Comparison of ENCODE assay signal across 9 mouse cellular contexts in genomic region chr15:79747998-79748397, GRCm38 (mm10). TPM values are rescaled to one million over a fixed set of nuclear protein-coding genes. Genes with fewer than 3 reads are reported as not detected.
DNase-seq lines count a peak whose midpoint lies in the region; ATAC-seq and TF ChIP-seq lines count a peak whose summit lies in the region.
"Had no signal": no experiment of that assay in that cellular context is flagged by ENCODE, and none has a peak within 500 bp of the region (broad histone marks: within the 10 kb centered on the region; RNA-seq: fewer than 3 reads in every experiment).

No protein-coding gene starts in this region.

- H3K9me3 ChIP-seq in midbrain, embryonic 10.5 days (replicated peaks): no peaks in the 10 kb centered on the region
- no peaks in the 10 kb centered on the region for H3K9me3 ChIP-seq in midbrain, embryonic 15.5 days
- no peaks in the 10 kb centered on the region for H3K9me3 ChIP-seq in hindbrain, postnatal 0 days (ENCODE audit: low read length)
- H3K9me3 ChIP-seq: heart, embryonic 13.5 days had no signal

- H3K4me2 ChIP-seq in midbrain, embryonic 15.5 days: no peak overlapping the region
- H3K4me2 ChIP-seq in hindbrain, postnatal 0 days (ENCODE audit: low read depth, low read length): no peak overlapping the region
- H3K4me2 ChIP-seq: heart, embryonic 13.5 days had no signal

- no peak overlapping the region for H3K4me3 ChIP-seq in midbrain, embryonic 10.5 days
- no peak overlapping the region for H3K4me3 ChIP-seq in midbrain, embryonic 15.5 days
- H3K4me3 ChIP-seq in hindbrain, postnatal 0 days (ENCODE audit: low read length): no peak overlapping the region
- H3K4me3 ChIP-seq: heart, embryonic 13.5 days had no signal

- peaks cover 3% of the 10 kb centered on the region for H3K4me1 ChIP-seq in midbrain, embryonic 10.5 days
- 0 out of 2 replicates have a peak, but pooled peaks cover 4% of the 10 kb centered on the region for H3K4me1 ChIP-seq in midbrain, embryonic 15.5 days
- H3K4me1 ChIP-seq in hindbrain, postnatal 0 days (ENCODE audit: insufficient read depth, low read length): no peaks in the 10 kb centered on the region

- ATAC-seq in midbrain, embryonic 15.5 days (replicated peaks): no peak
- peak; percentile 64; the same call in 1 of the 2 replicates for ATAC-seq in hindbrain, postnatal 0 days

- H3K27me3 ChIP-seq in midbrain, embryonic 10.5 days (ENCODE audit: low read depth, poor library complexity, severe bottlenecking): no peaks in the 10 kb centered on the region
- H3K27me3 ChIP-seq in midbrain, embryonic 15.5 days (replicated peaks): no peaks in the 10 kb centered on the region
- H3K27me3 ChIP-seq in hindbrain, postnatal 0 days (ENCODE audit: insufficient read depth, low read length): no peaks in the 10 kb centered on the region
- H3K27me3 ChIP-seq: heart, embryonic 13.5 days had no signal

- H3K27ac ChIP-seq in midbrain, embryonic 10.5 days (replicated peaks): no peak overlapping the region
- no peak overlapping the region for H3K27ac ChIP-seq in midbrain, embryonic 15.5 days
- H3K27ac ChIP-seq in hindbrain, postnatal 0 days: no peak overlapping the region
- H3K27ac ChIP-seq: heart, embryonic 13.5 days had no signal

- TF ChIP-seq CTCF in hindbrain, postnatal 0 days (IDR thresholded peaks at IDR 0.05; ENCODE audit: low read depth): peak; percentile 81

- WGBS in midbrain, embryonic 10.5 days: 43% methylated on average over 11 of the region's 11 CpGs
- 58% methylated on average over 11 of the region's 11 CpGs for WGBS in midbrain, embryonic 15.5 days
- 65% methylated on average over 11 of the region's 11 CpGs for WGBS in hindbrain, postnatal 0 days

- H3K9ac ChIP-seq in midbrain, embryonic 15.5 days: no peak overlapping the region
- H3K9ac ChIP-seq in hindbrain, postnatal 0 days (replicated peaks; ENCODE audit: low read length): no peak overlapping the region
- H3K9ac ChIP-seq: heart, embryonic 13.5 days had no signal

- DNase-seq in cerebellum, postnatal 10 days: peak; percentile 62 to 70
- no peak for DNase-seq in cerebellum, adult 18-20 months
- peak; percentile 38 for DNase-seq in midbrain, embryonic 10.5 days (ENCODE audit: low spot score)
- DNase-seq in hindbrain, postnatal 0 days (ENCODE audit: low spot score): peak; percentile 67
- DNase-seq in retina, postnatal 7 days (ENCODE audit: low read depth, low spot score): peak; percentile 65
- no peak for DNase-seq in right cerebral cortex, adult 18-20 months
- DNase-seq in right cerebral cortex, postnatal 14 days: no peak

- H3K36me3 ChIP-seq in midbrain, embryonic 10.5 days: no peaks in the 10 kb centered on the region; the same call in 1 of the 2 replicates
- H3K36me3 ChIP-seq in midbrain, embryonic 15.5 days (replicated peaks): no peaks in the 10 kb centered on the region
- H3K36me3 ChIP-seq in hindbrain, postnatal 0 days (ENCODE audit: insufficient read depth, low read length): no peaks in the 10 kb centered on the region

RNA-seq across cellular contexts. Expression of gene Sun2, which starts 5.7 kb away (rescaled TPM):
- polyA plus RNA-seq in midbrain, embryonic 10.5 days (2016; fragmentation: Nextera tagmentation; extraction: Ambion mirVana): 2.2 and 3.9 TPM in 2 replicates
- 7.6 and 9.3 TPM in 2 replicates for polyA plus RNA-seq in midbrain, embryonic 15.5 days (2015; fragmentation: Nextera tagmentation; extraction: Ambion mirVana)
- total RNA-seq in hindbrain, postnatal 0 days (2014; rRNA removed): 43.6 and 45.4 TPM in 2 replicates
- 4.5 and 5.5 TPM in 2 replicates for polyA plus RNA-seq in hindbrain, postnatal 0 days (2015; fragmentation: Nextera tagmentation; extraction: Ambion mirVana)

RNA-seq across cellular contexts. Expression of gene Dnal4, which starts 29.7 kb away (rescaled TPM):
- 63.9 and 81.5 TPM in 2 replicates for polyA plus RNA-seq in midbrain, embryonic 10.5 days (2016; fragmentation: Nextera tagmentation; extraction: Ambion mirVana)
- 80.6 and 81.1 TPM in 2 replicates for polyA plus RNA-seq in midbrain, embryonic 15.5 days (2015; fragmentation: Nextera tagmentation; extraction: Ambion mirVana)
- total RNA-seq in hindbrain, postnatal 0 days (2014; rRNA removed): 42.7 and 50.3 TPM in 2 replicates
- polyA plus RNA-seq in hindbrain, postnatal 0 days (2015; fragmentation: Nextera tagmentation; extraction: Ambion mirVana): 54.0 and 56.7 TPM in 2 replicates

RNA-seq across cellular contexts. Expression of gene Nptxr, which starts 56.6 kb away (rescaled TPM):
- 2.2 and 3.4 TPM in 2 replicates for polyA plus RNA-seq in midbrain, embryonic 10.5 days (2016; fragmentation: Nextera tagmentation; extraction: Ambion mirVana)
- polyA plus RNA-seq in midbrain, embryonic 15.5 days (2015; fragmentation: Nextera tagmentation; extraction: Ambion mirVana): 52.0 and 54.8 TPM in 2 replicates
- 226 and 245 TPM in 2 replicates for total RNA-seq in hindbrain, postnatal 0 days (2014; rRNA removed)
- polyA plus RNA-seq in hindbrain, postnatal 0 days (2015; fragmentation: Nextera tagmentation; extraction: Ambion mirVana): 59.9 and 68.5 TPM in 2 replicates

RNA-seq across cellular contexts. Expression of gene Gtpbp1, which starts 57.4 kb away (rescaled TPM):
- polyA plus RNA-seq in midbrain, embryonic 10.5 days (2016; fragmentation: Nextera tagmentation; extraction: Ambion mirVana): 46.6 and 49.0 TPM in 2 replicates
- 53.7 and 57.4 TPM in 2 replicates for polyA plus RNA-seq in midbrain, embryonic 15.5 days (2015; fragmentation: Nextera tagmentation; extraction: Ambion mirVana)
- total RNA-seq in hindbrain, postnatal 0 days (2014; rRNA removed): 88.2 and 91.7 TPM in 2 replicates
- 36.7 and 38.3 TPM in 2 replicates for polyA plus RNA-seq in hindbrain, postnatal 0 days (2015; fragmentation: Nextera tagmentation; extraction: Ambion mirVana)

Comparison
In these comparisons a context has a peak if more than half of its experiments do, and no peak if none do; other contexts are left out.
1. DNase-seq: peak in cerebellum, postnatal 10 days (2 of 2), midbrain, embryonic 10.5 days (single experiment), hindbrain, postnatal 0 days (single experiment) and retina, postnatal 7 days (single experiment); none in cerebellum, adult 18-20 months (0 of 2), right cerebral cortex, adult 18-20 months (single experiment) and right cerebral cortex, postnatal 14 days (single experiment).
2. RNA of gene Nptxr, which starts 56.6 kb away (polyA plus RNA-seq): 59.9 to 68.5 TPM in hindbrain, postnatal 0 days and 52.0 to 54.8 TPM in midbrain, embryonic 15.5 days; 2.2 to 3.4 TPM in midbrain, embryonic 10.5 days; every median in the first group is over 10 times any median in the second.